Mouse (Mus musculus) embryonic facial prominence, embryonic 11.5 days (tissue): Measurements from ENCODE around the gene Tll1. TPM values are rescaled to one million over a fixed set of nuclear protein-coding genes. Genes with fewer than 3 reads are reported as not detected.

Source experiments
- ATAC-seq: fragments of 200-750 bp; cut with Nextera tagmentation; replicated peaks from 2 replicates; pipeline ENCODE4 v1.8.0; 2017; ENCODE audit warnings: low read depth; ENCODE audit not compliant: insufficient number of reproducible peaks, low FRiP score, low TSS enrichment
- DNase-seq: peaks from one replicate; pipeline ENCODE4 v3.0.0-alpha.2; 2015; ENCODE audit warnings: low spot score
- H3K27ac ChIP-seq: fragments of 300-500 bp; sonication (generic); replicated peaks from 2 replicates; pipeline ENCODE4 v1.5.1; 2014; ENCODE audit warnings: mild to moderate bottlenecking, low read depth, low read length, control low read depth
- H3K27me3 ChIP-seq: fragments of 300-500 bp; sonication (generic); 2 replicates; pipeline ENCODE4 v1.6.1; 2014; ENCODE audit warnings: mild to moderate bottlenecking, low read length, moderate library complexity, mixed read lengths; ENCODE audit not compliant: control insufficient read depth, insufficient read depth
- H3K36me3 ChIP-seq: fragments of 300-500 bp; sonication (generic); replicated peaks from 2 replicates; pipeline ENCODE4 v1.6.1; 2014; ENCODE audit warnings: low read depth, mild to moderate bottlenecking, low read length, moderate library complexity, mixed read lengths; ENCODE audit not compliant: control insufficient read depth, insufficient read depth
- H3K4me1 ChIP-seq: fragments of 300-500 bp; sonication (generic); 2 replicates; pipeline ENCODE4 v1.6.1; 2014; ENCODE audit warnings: low read length, mixed read lengths; ENCODE audit not compliant: control insufficient read depth, insufficient read depth
- H3K4me2 ChIP-seq: fragments of 300-500 bp; sonication (generic); 2 replicates; pipeline ENCODE4 v1.6.1; 2014; ENCODE audit warnings: low read depth, mild to moderate bottlenecking, control low read depth, low read length, moderate library complexity
- H3K4me3 ChIP-seq: fragments of 300-500 bp; sonication (generic); 2 replicates; pipeline ENCODE4 v1.5.1; 2014; ENCODE audit warnings: low read depth, low read length, control low read depth
- H3K9ac ChIP-seq: fragments of 300-500 bp; sonication (generic); replicated peaks from 2 replicates; pipeline ENCODE4 v1.6.1; 2014; ENCODE audit warnings: mild to moderate bottlenecking, control low read depth, low read length
- H3K9me3 ChIP-seq: fragments of 300-500 bp; sonication (generic); replicated peaks from 2 replicates; pipeline ENCODE4 v1.6.1; 2016; ENCODE audit warnings: mild to moderate bottlenecking, low read length, inconsistent platforms, mixed read lengths; ENCODE audit not compliant: control insufficient read depth
- whole genome bisulfite sequencing: fragments of 180-500 bp; shearing (Covaris S2); extraction: QIAGEN DNeasy Blood & Tissue Kit; methylation state at CpG from one replicate; pipeline ENCODE4 v1.1.7; 2014; 5-methylcytosine and 5-hydroxymethylcytosine counted together
- polyA plus RNA-seq: library from polyadenylated mRNA; unstranded; fragments of >200 nt; fragmentation: Nextera tagmentation; extraction: Ambion mirVana; gene quantifications from 2 replicates; pipeline ENCODE4 v1.2.1, GENCODE M21; 2014

The Tll1 gene
- polyA plus RNA-seq, 1 experiment from 2014 or later = 2.1 TPM

DNA sequence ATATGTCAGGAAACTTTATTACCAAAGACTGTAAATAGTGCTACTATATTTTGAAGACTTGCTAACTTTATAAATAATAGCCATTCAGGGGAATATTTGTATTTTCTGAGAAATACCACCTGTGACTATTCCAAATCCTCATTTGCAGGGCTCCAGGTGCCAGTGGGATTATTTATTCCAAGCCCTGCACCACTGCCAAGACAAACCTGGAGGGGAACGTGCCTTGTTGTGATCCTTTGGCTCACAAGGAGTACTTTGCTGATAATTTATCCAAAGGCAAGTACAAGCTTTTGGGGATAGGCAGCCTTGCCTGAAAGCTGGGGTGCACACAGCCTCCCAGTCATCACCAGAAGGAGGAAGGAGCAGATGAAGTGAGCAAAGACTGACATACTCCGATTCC, 32.3 kb downstream of the Tll1 start:
- H3K9ac ChIP-seq = no peak overlapping the region
- ATAC-seq (no peak), DNase-seq (no peak)
- H3K36me3 ChIP-seq = no peaks in the 10 kb centered on the region
- no peak overlapping the region for H3K4me2 ChIP-seq
- no peaks in the 10 kb centered on the region for H3K9me3 ChIP-seq
- WGBS = 83% methylated on average over 2 of the region's 2 CpGs
- H3K27me3 ChIP-seq = no peaks in the 10 kb centered on the region
- no peaks in the 10 kb centered on the region for H3K4me1 ChIP-seq
- no peak overlapping the region for H3K27ac ChIP-seq
- no peak overlapping the region for H3K4me3 ChIP-seq

DNA sequence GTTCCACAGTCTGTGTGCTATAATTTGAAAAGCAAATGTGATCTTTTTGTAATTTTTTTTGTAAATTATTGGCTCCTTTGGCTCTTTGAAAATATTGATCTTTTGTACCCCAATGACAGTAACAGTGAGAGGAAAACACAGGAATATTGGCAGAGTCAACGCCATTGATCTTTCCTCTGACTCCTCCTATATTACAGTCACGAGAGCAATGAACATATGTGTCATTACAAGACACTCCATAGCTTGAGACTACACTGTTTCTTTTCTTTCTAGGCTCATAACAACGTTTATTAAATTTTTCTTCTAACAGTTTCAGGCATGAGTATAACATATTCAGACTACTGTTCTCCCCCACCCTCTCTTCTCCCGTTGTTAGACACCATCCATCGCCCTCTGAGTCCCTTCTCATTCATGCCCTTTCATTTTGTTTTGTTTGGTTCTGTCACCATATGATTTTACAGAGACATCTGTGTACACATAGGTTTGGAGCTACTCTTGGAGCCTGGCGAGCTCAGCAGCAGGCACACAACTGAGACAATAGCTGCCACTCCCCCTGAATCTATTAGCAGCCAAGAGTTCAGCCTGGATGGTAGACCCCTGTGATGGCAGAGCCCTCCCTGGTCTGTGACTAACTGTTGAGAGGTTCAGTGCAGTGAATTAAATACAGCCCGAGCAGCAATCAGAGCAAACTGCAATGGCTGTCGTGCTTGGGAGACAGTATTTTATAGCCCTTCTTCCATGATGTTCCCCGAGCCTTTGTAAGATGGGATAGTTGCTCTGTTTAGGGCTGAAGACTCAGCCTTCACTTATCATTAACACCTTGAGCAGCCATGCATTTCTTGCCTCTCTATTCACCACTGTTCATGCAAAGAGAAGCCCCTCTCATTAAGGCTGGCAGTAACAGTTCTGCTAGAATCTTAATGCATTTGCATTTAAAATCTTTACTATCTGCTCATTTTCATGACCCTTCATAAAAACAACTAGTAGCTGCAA, 52.9 kb downstream of the Tll1 start:
- H3K9me3 ChIP-seq = no peaks in the 10 kb centered on the region
- H3K36me3 ChIP-seq = no peaks in the 10 kb centered on the region
- no peaks in the 10 kb centered on the region for H3K27me3 ChIP-seq
- ATAC-seq = 0 out of 2 replicates have a peak, but pooled peaks have one; percentile 52
- H3K9ac ChIP-seq = no peak overlapping the region
- 65% methylated on average over 9 of the region's 9 CpGs for WGBS
- no peak for DNase-seq
- no peaks in the 10 kb centered on the region for H3K4me1 ChIP-seq
- H3K27ac ChIP-seq = no peak overlapping the region
- H3K4me3 ChIP-seq = no peak overlapping the region
- H3K4me2 ChIP-seq = no peak overlapping the region

DNA sequence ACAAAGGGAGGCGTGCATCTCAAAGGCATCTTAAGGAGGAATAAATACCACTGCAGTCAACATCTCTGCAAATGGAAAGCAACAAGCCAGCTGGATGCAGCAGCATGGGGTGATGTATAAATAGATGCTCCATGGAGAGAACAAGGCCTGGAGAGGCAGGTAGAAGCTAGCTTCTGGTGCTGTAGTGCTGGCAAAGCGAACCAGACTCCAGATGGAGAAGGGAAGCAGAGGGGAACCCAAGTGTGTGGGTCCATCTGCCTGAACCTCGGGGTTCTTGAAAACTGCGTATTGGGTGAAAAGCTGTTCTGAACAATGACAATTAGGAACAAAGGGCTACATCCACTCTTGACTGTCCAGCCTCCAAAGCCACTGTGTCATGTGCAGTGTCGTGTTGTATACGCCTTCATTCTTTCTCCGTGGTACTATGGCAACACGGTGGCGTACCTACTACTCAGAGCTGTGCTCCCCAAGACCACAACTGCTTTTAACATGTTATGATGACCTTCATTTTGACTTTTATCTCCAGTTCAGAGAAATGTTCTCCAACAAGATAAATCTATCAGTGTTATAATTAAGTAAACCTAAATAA, 53.8 kb downstream of the Tll1 start:
- no peak for ATAC-seq

DNA sequence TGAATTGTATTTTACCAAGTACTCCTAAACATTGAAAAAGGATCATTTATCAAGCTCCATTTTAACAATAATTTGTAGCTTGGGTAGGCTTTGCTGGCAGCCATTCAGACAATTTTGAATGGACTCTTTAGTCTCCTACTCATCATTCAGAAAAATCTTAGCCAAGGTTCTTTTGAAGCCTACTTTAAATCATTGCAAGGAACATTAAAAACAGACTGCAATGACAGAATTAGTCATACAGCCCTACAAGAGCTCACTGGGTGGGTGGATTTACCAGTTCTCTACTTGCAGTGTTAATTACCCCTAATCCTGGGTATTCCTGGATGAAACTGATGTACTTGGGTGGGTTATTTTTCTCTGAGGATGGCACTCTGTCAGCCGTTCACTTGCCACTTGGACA, 69.5 kb downstream of the Tll1 start:
- no peak overlapping the region for H3K4me3 ChIP-seq
- no peak overlapping the region for H3K4me2 ChIP-seq
- 82% methylated on average over 1 of the region's 1 CpGs for WGBS
- H3K9ac ChIP-seq = no peak overlapping the region
- ATAC-seq (no peak), DNase-seq (no peak)
- no peaks in the 10 kb centered on the region for H3K36me3 ChIP-seq
- no peaks in the 10 kb centered on the region for H3K4me1 ChIP-seq
- no peaks in the 10 kb centered on the region for H3K27me3 ChIP-seq
- H3K27ac ChIP-seq = no peak overlapping the region
- H3K9me3 ChIP-seq = no peaks in the 10 kb centered on the region

More for the DNA sequence above, 53.8 kb downstream of the Tll1 start:
- no peak overlapping the region for H3K27ac ChIP-seq
- no peak overlapping the region for H3K9ac ChIP-seq
- H3K4me2 ChIP-seq = no peak overlapping the region
- no peaks in the 10 kb centered on the region for H3K36me3 ChIP-seq
- WGBS = 67% methylated on average over 9 of the region's 9 CpGs
- no peak for DNase-seq
- H3K4me1 ChIP-seq = no peaks in the 10 kb centered on the region
- H3K4me3 ChIP-seq = no peak overlapping the region
- no peaks in the 10 kb centered on the region for H3K9me3 ChIP-seq
- no peaks in the 10 kb centered on the region for H3K27me3 ChIP-seq

DNA sequence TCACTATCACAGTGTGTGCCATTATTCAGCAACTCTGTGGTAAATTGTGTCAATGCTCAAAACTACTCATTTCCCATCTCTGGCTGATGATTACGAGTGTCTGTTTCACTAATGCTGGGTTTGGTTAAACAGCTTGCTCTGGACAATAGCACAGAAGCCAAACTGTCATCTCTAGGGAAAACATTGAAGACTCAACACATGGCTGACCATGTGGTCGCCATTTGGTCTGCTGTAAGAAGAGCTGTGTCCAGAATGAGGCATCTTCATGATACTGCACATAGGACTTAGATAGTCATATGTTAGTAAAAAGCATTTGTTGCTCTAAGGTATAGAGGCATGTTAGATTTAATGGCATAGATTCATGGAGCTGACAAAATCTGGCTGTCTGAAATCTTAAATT, 98.9 kb downstream of the Tll1 start:
- ATAC-seq (no peak), DNase-seq (no peak)
- no peaks in the 10 kb centered on the region for H3K4me1 ChIP-seq
- H3K4me2 ChIP-seq = no peak overlapping the region
- no peak overlapping the region for H3K4me3 ChIP-seq
- H3K36me3 ChIP-seq = no peaks in the 10 kb centered on the region
- H3K9ac ChIP-seq = no peak overlapping the region
- H3K9me3 ChIP-seq = no peaks in the 10 kb centered on the region
- H3K27ac ChIP-seq = no peak overlapping the region
- 68% methylated on average over 2 of the region's 2 CpGs for WGBS
- no peaks in the 10 kb centered on the region for H3K27me3 ChIP-seq

DNA sequence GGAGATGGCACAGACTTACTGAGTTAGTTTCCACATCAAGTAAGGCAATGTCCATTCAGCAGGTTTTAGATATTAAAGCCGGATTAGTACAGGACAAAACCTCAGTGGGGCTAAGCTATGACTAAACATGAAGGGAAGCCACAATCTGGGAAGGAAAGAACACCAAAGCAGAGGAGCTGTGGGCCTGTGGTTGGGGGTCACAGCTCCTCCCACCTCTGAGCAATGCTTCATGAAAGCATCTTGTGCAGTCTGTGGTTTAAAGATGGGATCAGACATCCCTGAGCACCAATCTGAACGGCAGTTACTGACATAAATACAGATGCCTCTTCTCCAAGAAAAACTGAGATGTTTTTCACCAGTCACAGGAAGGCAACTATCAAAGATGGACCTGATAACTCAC, 132.7 kb downstream of the Tll1 start:
- 77% methylated on average over 2 of the region's 2 CpGs for WGBS

DNA sequence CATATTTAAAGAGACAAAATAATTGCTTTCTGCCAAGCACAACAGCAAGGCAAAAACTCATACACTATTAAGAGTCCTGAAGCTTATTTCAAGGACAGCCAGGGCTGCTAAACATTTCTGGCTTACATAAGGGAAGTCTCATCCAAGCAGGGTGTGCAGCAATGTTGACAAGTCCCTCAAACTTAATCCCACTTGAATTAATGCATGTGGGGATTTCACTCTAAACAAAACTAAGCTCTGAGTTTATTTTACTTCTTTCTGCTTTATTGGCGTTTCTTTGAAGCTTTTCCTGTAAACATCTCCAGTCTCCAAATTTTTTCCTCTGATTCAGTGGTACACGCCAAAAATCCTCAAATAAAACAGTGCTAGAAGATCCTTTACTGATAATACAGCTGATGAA, 146.2 kb downstream of the Tll1 start:
- Histone ChIP-seq H3K4me2 (no peak overlapping the region), H3K4me3 (no peak overlapping the region), H3K27ac (no peak overlapping the region), H3K36me3 (no peaks in the 10 kb centered on the region), H3K27me3 (no peaks in the 10 kb centered on the region), H3K9ac (no peak overlapping the region), H3K9me3 (no peaks in the 10 kb centered on the region), H3K4me1 (no peaks in the 10 kb centered on the region)
- whole genome bisulfite sequencing = 48% methylated on average over 2 of the region's 2 CpGs
- ATAC-seq (no peak), DNase-seq (no peak)

More for the DNA sequence above, 132.7 kb downstream of the Tll1 start:
- no peak for ATAC-seq
- H3K36me3 ChIP-seq = no peaks in the 10 kb centered on the region
- DNase-seq = no peak
- H3K27me3 ChIP-seq = no peaks in the 10 kb centered on the region
- no peak overlapping the region for H3K4me3 ChIP-seq
- H3K27ac ChIP-seq = no peak overlapping the region
- no peak overlapping the region for H3K9ac ChIP-seq
- no peak overlapping the region for H3K4me2 ChIP-seq
- H3K4me1 ChIP-seq = no peaks in the 10 kb centered on the region
- no peaks in the 10 kb centered on the region for H3K9me3 ChIP-seq

DNA sequence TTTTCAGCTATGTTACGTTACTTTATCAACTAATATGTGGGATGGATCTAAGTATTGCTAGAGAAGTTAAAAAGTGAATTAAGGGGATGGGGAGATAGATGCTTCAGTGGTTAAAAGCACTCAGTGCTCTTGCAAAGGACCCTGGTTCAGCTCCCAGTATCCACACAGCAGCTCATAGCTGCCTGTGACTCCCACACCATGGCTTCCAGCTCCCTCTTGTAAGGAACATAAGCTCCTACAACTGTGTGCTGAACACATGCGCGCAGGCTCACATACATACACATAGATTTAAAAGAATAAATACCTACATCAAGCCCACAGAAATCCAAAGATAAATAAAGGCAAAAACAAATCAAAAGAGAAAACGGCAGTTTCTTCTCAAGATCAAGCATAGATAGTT, 148.5 kb downstream of the Tll1 start:
- Histone ChIP-seq H3K4me2 (no peak overlapping the region), H3K36me3 (no peaks in the 10 kb centered on the region), H3K4me3 (no peak overlapping the region), H3K9me3 (no peaks in the 10 kb centered on the region), H3K27me3 (no peaks in the 10 kb centered on the region), H3K4me1 (no peaks in the 10 kb centered on the region), H3K9ac (no peak overlapping the region), H3K27ac (no peak overlapping the region)
- DNase-seq = no peak
- ATAC-seq = no peak
- WGBS = 89% methylated on average over 4 of the region's 4 CpGs
